Mouse (Mus musculus) gastrocnemius, postnatal 14 days (tissue): Measurements from ENCODE around the gene Dhrs4. TPM values are rescaled to one million over a fixed set of nuclear protein-coding genes. Genes with fewer than 3 reads are reported as not detected.

Source experiments
- DNase-seq: peaks from one replicate; pipeline ENCODE4 v3.0.0; 2021; ENCODE audit warnings: mixed read lengths
- intact Hi-C: fragments of 180-260 bp; cut with DNase I; formaldehyde crosslinking; loops from one replicate; pipeline ENCODE4 v1.15.1; 2025; ENCODE audit warnings: low total_unique reads
- total RNA-seq, 2 experiments: library from RNA; stranded (reverse); gene quantifications; 2 replicates each; pipeline ENCODE4 v1.2.3; 2021

Dhrs4 gene
- total RNA-seq, 2 experiments from 2014 or later = 30.5 to 40.5 TPM

- DNase-seq = no peak
- intact Hi-C loops = no loop called here
Measured at GRCm38 (mm10) chr14:55477829-55478228, 729 bp upstream of the Dhrs4 start.

- no peak for DNase-seq
- intact Hi-C loops = no loop called here
Measured at GRCm38 (mm10) chr14:55479629-55480028, 1.1 kb downstream of the Dhrs4 start.

- intact Hi-C loops = no loop called here
- no peak for DNase-seq
Measured at GRCm38 (mm10) chr14:55484430-55485085, 6.0 kb downstream of the Dhrs4 start.

- intact Hi-C loops = no loop called here
- DNase-seq = no peak
Measured at GRCm38 (mm10) chr14:55486836-55487235, 8.3 kb downstream of the Dhrs4 start.

- intact Hi-C loops = loop anchor here (10.0 kb wide), 1 partner anchor 254 kb away; the partner anchor contains the start of genes Dhrs1 and Nop9
- DNase-seq = peak; percentile 63
Measured at GRCm38 (mm10) chr14:55490361-55491201, 12.0 kb downstream of the Dhrs4 start, which contains the start of gene Carmil3. Gene Carmil3 (plus strand): TSS chr14:55490651.

GRCm38 (mm10) chr14:55491291-55491833 lies 12.8 kb downstream of the Dhrs4 start:
- intact Hi-C loops = loop anchor here (10.0 kb wide), 1 partner anchor 253 kb away; the partner anchor contains the start of genes Dhrs1 and Nop9
- DNase-seq = peak; percentile 69

GRCm38 (mm10) chr14:55492103-55492502 lies 13.5 kb downstream of the Dhrs4 start:
- no peak for DNase-seq
- intact Hi-C loops = loop anchor here (10.0 kb wide), 1 partner anchor 253 kb away; the partner anchor contains the start of genes Dhrs1 and Nop9

GRCm38 (mm10) chr14:55495509-55496240 lies 17.1 kb downstream of the Dhrs4 start:
- DNase-seq = no peak
- intact Hi-C loops = loop anchor here (5.0 to 10.0 kb wide), 2 partner anchors 42 to 249 kb away; partner anchors contain the start of genes Dhrs1 and Nop9

- intact Hi-C loops = loop anchor here (5.0 to 10.0 kb wide), 2 partner anchors 40 to 248 kb away; partner anchors contain the start of genes Dhrs1 and Nop9
- DNase-seq = no peak
Measured at GRCm38 (mm10) chr14:55496761-55497448, 18.3 kb downstream of the Dhrs4 start.

GRCm38 (mm10) chr14:55497449-55497821 lies 18.9 kb downstream of the Dhrs4 start:
- DNase-seq = peak; percentile 84
- intact Hi-C loops = loop anchor here (5.0 to 10.0 kb wide), 2 partner anchors 40 to 247 kb away; partner anchors contain the start of genes Dhrs1 and Nop9

- no peak for DNase-seq
- intact Hi-C loops = no loop called here
Measured at GRCm38 (mm10) chr14:55505612-55506011, 27.1 kb downstream of the Dhrs4 start.

GRCm38 (mm10) chr14:55507801-55508200 lies 29.2 kb downstream of the Dhrs4 start:
- DNase-seq = no peak
- intact Hi-C loops = no loop called here

GRCm38 (mm10) chr14:55509540-55509939 lies 31.0 kb downstream of the Dhrs4 start:
- no peak for DNase-seq
- intact Hi-C loops = no loop called here

GRCm38 (mm10) chr14:55510125-55510731 lies 31.7 kb downstream of the Dhrs4 start, which contains the start of gene Cpne6:
Gene Cpne6 (plus strand): TSS chr14:55510445.
- DNase-seq = no peak
- intact Hi-C loops = no loop called here

GRCm38 (mm10) chr14:55511037-55511436 lies 32.5 kb downstream of the Dhrs4 start:
- no peak for DNase-seq
- intact Hi-C loops = no loop called here

- DNase-seq = no peak
- intact Hi-C loops = no loop called here
Measured at GRCm38 (mm10) chr14:55513927-55514326, 35.4 kb downstream of the Dhrs4 start.

GRCm38 (mm10) chr14:55515846-55516245 lies 37.3 kb downstream of the Dhrs4 start:
- no peak for DNase-seq
- intact Hi-C loops = no loop called here

- DNase-seq = no peak
- intact Hi-C loops = no loop called here
Measured at GRCm38 (mm10) chr14:55518897-55519296, 40.3 kb downstream of the Dhrs4 start.
